Mouse (Mus musculus): ENCODE measurements around the gene Tmem74b.

Tmem74b gene

GRCm38 (mm10) chr2:151742084-151742483 is 40.3 kb downstream of the Tmem74b start:
- no peak for DNase-seq (ENCODE audit: low spot score)

- no peak for DNase-seq (ENCODE audit: low spot score)
These were observed 41.3 kb downstream of the Tmem74b start for GRCm38 (mm10) chr2:151742850-151743679.

GRCm38 (mm10) chr2:151743845-151744244 is 42.0 kb downstream of the Tmem74b start, which contains the start of gene Psmf1:
Gene Psmf1 (minus strand): TSS chr2:151744186.
- DNase-seq (ENCODE audit: low spot score), result no peak

GRCm38 (mm10) chr2:151747847-151748705 is 46.3 kb downstream of the Tmem74b start:
- DNase-seq (ENCODE audit: low spot score), result peak; percentile 86

GRCm38 (mm10) chr2:151751330-151751729 is 49.5 kb downstream of the Tmem74b start:
- DNase-seq (ENCODE audit: low spot score), result no peak

- peak; percentile 56 for DNase-seq (ENCODE audit: low spot score)
These were observed 54.7 kb downstream of the Tmem74b start for GRCm38 (mm10) chr2:151756277-151757061.

- no peak for DNase-seq (ENCODE audit: low spot score)
These were observed 55.6 kb downstream of the Tmem74b start for GRCm38 (mm10) chr2:151757451-151757850.

GRCm38 (mm10) chr2:151758806-151759353 is 57.1 kb downstream of the Tmem74b start:
- peak; percentile 44 for DNase-seq (ENCODE audit: low spot score)

Measured in embryo, embryonic 10 days (tissue).